Mouse (Mus musculus) retina, adult 2 months (tissue): ENCODE measurements around the gene Lemd1.
"Not testable (repeated sequence)": the region's sequence is repeated elsewhere in the genome, so short reads cannot be mapped to it uniquely, and the experiment has no call there.

Experiments used
- DNase-seq: peaks from one replicate; pipeline ENCODE4 v3.0.0-alpha.2; 2012; ENCODE audit warnings: low read depth, low spot score

Lemd1 gene

DNA sequence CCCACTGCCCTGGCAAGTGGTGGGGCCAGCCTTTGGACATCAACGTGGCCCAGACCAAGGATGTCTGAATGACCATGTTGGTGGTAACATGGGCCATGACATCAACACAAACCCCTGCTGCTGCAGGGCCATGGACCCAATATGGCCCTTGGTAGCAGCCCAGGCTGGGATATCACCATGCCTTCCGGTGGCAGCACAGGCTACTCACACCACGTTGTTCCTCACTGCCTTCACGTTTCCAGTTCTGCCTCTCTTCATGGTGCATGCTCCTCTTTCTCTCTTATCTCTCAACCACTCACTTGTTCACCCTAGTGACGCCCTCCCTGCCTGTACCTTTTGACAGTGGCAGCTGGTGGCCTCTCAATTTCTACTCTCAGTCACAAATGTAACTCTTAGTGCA is 53.8 kb downstream of the Lemd1 start:
- DNase-seq, result no peak

DNA sequence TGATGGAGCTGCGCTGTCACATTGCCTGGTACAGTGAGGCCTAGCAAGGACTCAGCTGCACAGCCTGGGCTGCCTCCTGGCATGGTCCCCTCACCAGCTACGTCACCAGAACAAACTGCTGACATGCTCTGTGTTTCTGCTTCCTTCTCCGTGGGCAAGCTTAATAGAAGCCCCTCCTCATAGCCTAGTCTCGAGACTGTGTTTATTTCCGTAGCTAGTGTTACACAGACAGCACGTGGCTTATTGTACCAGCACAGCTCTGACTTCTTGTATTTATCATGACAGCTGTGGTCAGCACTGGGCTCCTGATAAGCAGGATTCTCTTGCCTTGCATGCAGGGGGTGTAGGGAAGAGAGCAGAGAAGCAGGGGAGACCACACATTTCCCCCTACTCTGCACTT is 54.9 kb downstream of the Lemd1 start:
- no peak for DNase-seq

DNA sequence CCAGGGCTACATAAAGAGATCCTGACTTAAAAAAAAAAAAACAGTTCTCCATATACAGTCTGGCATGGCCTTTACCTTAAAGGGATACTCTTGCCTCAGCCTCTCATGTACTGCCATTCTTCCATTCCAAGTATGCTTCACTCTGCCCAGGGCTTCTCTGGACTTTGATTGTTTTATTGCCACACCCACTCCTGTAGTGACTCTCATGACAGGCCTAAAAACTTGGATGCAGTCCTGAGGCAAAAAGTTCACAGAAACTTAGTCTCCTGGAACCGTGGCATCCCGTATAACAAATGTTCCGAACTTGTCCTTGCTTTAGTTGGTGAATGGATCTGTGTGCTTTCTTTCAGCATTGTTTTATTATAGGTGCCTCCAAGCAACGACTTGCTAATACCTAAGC is 55.4 kb downstream of the Lemd1 start:
- no peak for DNase-seq

DNA sequence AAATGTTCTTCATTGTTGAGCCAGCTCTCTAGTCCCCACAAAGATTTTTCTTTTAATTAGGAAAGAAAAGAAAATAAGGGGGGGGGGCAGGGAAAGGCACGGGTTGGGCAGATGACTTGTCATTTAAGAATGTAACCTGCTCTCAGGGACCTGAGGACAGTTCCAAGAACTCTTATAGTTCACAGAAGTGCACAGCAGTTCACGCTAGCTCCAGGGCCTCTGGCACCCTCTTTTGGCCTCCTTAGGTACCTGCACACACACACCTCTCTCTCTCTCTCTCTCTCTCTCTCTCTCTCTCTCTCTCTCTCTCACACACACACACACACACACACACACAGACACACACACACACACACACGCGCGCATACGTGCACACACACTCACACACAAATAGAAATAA is 63.2 kb downstream of the Lemd1 start:
- DNase-seq, result no peak

GRCm38 (mm10) chr1:132260331-132260730 is 69.1 kb downstream of the Lemd1 start:
- DNase-seq, result no peak

- DNase-seq, result no peak
Observed at GRCm38 (mm10) chr1:132261058-132261457, 69.8 kb downstream of the Lemd1 start.

DNA sequence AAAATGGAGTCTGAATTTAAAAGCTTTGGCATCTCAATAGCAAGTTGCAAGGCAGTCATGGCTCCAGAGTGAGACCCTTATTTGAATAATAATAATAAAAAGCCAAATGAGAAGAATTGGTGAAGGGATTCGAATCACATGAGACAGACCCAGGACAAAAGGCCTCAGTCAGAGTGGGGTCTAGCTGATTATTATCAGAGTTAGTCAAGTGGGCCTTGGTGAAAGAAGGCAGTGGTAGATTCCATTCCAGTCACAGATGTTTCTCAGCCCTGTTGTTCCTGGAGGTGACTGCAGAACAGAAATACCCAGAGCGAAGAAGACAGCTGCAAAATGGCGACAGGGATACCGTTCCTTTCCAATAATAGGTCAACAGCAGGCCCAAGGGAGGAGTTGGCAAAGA is 72.4 kb downstream of the Lemd1 start:
- DNase-seq, result no peak

- DNase-seq, result no peak
Observed at GRCm38 (mm10) chr1:132264577-132264976, 73.3 kb downstream of the Lemd1 start.

DNA sequence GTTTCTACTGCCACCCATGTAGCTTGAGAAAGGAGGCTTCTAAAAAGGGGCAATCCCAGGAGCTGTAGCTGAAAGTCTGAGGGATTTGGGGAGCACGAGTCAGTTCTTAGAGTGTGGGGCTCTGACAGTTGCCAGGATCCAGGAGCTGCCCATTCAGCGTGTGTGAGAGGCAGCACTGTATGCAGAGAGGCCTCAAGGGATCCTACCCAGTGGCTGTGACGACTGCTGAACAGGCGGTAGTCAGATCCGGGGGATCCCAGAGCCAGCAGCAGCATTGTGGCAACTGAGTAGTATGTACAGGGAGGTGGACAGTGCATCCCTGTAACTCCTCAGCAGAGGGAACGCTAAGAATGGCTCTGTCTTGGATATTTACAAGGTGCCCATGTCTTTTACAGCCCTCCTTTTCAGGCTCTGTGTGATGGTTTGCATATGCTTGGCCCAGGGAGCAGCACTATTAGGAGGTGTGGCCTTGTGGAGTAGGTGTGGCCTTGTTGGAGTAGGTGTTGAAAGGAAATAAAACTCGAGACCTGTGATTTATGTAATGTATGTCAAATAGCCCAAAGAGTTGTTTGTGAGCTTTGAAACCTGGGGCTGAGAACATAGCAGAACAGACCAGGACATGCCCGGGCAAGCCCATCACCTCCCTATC is 74.1 kb downstream of the Lemd1 start:
- no peak for DNase-seq

- no peak for DNase-seq
Observed at GRCm38 (mm10) chr1:132265936-132266335, 74.7 kb downstream of the Lemd1 start.

GRCm38 (mm10) chr1:132266791-132267557 is 75.7 kb downstream of the Lemd1 start:
- DNase-seq, result no peak

DNA sequence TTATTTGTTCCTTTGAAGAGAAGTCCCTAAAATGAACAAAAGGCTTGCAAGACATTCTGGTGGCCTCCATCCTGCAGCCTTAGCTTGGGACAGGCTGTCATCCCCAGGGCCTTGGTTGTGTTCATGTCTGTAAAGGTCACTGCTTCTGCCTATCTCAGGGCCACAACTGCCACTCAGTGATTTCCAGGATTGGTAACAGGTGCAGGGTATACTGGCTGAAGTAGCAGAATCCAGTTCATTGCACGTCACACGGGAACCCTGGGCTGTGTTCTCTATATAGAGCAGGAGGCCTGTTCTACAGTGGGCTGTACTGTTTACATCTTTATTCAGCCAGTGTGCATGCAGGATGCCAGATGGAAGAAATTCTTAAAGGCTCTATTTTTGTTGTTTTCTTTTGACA is 76.7 kb downstream of the Lemd1 start:
- no peak for DNase-seq

DNA sequence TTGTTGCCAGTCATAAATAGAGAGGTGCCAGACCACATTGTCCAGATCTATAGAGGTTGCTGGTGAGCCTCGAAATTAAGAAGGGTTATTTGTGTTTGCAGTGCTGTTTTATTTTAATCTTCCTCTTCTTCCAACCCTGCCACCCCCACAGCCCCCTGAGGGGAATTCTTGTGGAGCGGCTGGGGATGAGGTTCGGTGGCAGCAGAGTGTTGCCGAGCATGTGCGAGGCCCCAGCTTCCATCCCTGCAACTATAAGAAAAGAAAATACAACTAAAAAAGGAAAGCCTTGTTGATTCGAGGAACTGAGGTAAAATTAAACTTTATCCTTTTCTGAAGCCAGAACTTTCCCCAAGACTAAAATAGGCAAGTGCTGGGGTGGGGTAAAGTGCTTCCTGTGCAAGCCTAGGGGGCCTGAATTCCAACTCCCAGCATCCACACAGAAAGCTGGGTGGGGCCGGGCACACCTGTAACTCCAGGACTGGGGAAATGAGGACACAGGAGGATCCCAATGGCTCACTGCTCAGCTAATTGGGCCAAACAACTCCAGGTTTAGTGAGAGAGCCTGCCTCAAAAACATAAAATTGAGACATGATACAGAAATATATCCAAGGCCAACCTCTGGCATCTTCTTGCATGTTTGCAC is 77.3 kb downstream of the Lemd1 start:
- DNase-seq, result no peak

GRCm38 (mm10) chr1:132271237-132271636 is 80.0 kb downstream of the Lemd1 start:
- no peak for DNase-seq

GRCm38 (mm10) chr1:132276694-132277093 is 85.5 kb downstream of the Lemd1 start:
- no peak for DNase-seq

GRCm38 (mm10) chr1:132277124-132277523 is 85.9 kb downstream of the Lemd1 start:
- no peak for DNase-seq

GRCm38 (mm10) chr1:132280636-132281035 is 89.4 kb downstream of the Lemd1 start:
- not testable (repeated sequence) for DNase-seq

DNA sequence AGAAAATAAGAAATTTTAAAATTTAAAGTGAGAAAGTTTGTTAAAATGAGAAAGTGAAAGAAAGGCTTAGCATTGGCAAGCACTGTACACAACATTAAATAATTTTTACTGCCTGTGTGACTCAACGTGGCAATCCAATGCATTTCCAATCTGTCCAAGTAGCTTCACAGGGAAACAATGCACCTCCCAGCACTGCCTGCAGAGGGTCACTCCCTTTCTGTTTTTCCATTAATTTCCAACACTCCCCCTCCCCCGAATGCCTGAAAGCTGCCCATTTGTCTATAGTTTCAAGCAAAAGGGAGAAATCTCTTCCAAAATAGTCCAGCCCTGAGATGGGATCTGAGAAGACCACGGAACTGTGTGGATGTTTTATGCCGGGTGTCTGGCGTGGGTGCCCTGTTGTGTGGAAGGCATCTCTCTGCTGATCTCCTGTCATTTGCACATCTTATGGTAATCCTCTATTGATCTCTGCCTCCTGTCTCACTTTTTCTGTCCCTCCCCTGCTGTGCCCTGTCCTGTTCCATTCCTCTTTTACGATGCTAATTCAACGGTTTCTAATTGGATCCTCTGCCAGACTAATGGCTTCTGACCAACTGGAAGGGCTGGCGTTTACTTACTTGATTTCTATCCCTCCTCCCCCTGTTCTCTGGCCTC is 90.4 kb downstream of the Lemd1 start:
- no peak for DNase-seq

- DNase-seq, result no peak
Observed at GRCm38 (mm10) chr1:132282177-132282536, 90.9 kb downstream of the Lemd1 start.

- no peak for DNase-seq
Observed at GRCm38 (mm10) chr1:132283018-132283417, 91.8 kb downstream of the Lemd1 start.

DNA sequence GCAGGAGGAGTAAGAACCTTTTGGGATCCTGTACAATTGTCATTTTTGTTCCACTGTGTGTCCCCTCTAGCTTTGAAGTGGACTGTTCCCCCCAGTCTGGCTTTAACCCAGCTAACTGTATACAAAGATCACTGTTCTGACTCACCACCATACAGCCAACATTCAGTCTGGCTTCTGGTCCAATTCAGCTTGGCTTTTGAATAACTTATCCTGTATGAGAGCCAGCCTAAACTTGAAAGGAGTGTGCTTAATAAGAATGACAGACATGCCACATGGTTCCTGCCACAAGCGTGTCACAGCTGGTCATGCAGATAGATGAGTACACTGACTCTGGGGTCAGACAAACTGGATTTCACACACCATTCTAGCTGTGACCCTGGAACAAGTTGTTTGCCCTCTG is 95.5 kb downstream of the Lemd1 start:
- DNase-seq, result no peak

GRCm38 (mm10) chr1:132287445-132287844 is 96.2 kb downstream of the Lemd1 start:
- DNase-seq, result no peak
